Mouse (Mus musculus): ENCODE results near the gene Otp.

Gene Otp

DNA sequence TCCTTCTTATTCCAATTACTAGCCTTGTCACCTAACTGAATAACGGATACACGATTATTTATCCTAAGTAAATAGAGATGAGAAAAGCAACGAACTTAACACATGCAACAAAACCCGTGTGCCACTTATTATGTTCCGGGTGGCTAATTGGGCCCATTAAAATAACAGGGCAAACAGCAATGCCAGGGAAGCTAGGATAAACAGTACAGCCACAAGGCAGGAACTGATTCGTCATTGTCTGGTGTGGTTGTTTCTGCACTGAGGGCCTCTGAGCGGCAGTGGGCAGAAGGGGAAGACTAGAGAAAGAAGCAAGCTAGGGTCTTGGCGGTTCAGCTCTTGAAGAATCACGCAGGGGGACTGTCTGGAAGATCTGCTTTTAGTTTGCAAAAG, 5.3 kb upstream of the Otp start:
- ChIA-PET POLR2A (interaction anchor here in 1 of 4 experiments (1.3 to 1.5 kb wide), 4 partner anchors 11 to 26 kb away, joined by 3 to 4 read pairs (median 4); no protein-coding TSS in a partner anchor), CTCF (interaction anchor here in 2 of 4 experiments (0.7 to 0.9 kb wide), 3 partner anchors 11 to 156 kb away, joined by 3 read pairs; no protein-coding TSS in a partner anchor)

DNA sequence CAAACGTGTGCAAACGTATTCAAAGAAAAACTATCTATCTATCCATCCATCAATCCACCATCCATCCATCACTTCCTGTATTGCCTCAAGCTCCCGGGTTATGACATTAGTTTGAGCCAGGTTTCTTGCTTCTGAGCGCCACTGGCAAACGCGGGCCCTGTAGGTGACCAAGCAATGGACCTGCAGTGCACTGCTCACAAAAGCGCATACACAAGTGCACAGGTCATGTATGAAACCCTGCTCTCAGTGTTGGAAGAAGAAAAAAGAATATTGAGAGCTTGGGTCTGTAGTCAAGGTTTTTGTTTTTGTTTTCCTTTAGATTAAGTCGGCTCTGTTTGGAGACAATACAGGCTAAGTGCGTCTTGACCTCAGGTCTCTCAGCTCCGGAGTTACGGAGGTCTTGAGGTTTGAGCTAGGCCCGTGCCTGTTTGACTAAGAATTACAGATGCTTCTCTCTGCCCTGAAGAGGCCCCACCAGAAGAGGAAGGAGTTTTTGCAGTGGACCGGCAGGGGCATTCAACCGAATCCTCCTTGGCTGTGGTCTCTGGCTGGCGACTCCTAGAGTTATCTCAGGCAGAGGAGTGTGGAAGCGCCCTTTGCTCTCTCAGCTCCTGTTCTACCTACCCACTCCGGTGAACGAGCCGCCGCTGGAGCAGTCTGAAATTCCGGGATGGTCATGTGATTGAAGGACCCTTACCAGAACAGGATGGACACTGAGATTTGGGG, 4.8 kb upstream of the Otp start:
- ChIA-PET CTCF (interaction anchor here in 2 of 4 experiments (0.6 to 0.9 kb wide), 4 partner anchors 11 to 156 kb away, joined by 3 read pairs; no protein-coding TSS in a partner anchor), POLR2A (interaction anchor here in 3 of 4 experiments (1.3 to 1.5 kb wide), 6 partner anchors 11 to 27 kb away, joined by 3 to 5 read pairs (median 4); no protein-coding TSS in a partner anchor)

DNA sequence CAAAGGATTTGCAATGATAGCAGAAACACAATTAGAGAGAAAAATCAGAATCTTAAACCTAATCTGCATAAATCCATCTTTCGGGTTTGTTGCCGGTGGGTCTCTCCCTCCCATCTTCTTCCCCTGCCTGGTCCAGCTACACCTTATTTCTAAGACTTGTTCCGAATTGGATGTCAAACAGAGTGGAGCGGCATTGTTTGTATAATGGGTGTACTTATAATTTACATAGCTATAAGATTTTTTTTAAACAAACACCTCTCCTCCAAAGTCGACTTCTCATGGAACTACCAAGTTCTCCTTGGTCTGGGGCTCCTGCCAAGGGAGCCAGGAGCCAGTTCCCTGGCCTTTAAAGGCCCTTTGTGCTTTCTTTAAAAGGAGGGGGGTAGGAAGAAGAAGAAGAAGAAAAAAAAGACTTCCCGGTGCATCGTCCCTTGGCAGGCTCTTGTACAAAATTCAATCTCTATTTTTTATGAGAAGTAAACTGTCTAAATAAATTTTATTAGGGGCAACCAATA, 3.5 kb upstream of the Otp start:
- POLR2A ChIA-PET: interaction anchor here in 3 of 4 experiments (1.3 to 1.8 kb wide), 4 partner anchors 9 to 14 kb away, joined by 3 to 5 read pairs (median 4); no protein-coding TSS in a partner anchor
- CTCF ChIA-PET: no interaction called here

DNA sequence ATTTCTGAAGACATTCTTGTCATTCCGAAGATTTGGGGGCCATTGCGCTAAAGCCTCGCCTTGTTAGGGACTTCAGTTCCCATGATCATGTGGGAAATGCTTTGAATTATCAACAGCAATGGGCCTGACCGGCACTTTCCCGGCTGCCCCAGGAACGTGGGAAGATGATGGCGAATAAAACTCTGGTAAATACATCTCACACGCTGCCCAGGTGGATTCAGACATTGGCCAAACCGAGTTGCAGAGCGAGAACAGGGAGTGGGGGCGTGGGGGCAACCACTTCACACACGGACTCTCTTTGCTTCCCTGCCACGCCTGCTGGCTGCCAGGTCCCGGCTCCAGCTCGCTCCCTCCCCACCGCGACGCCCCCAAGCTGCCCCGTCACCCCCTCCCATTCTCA, 3.0 kb upstream of the Otp start:
- ChIA-PET POLR2A (interaction anchor here in 1 of 4 experiments (1.3 to 1.8 kb wide), 3 partner anchors 8 to 16 kb away, joined by 3 to 5 read pairs (median 3); no protein-coding TSS in a partner anchor), CTCF (no interaction called here)

DNA sequence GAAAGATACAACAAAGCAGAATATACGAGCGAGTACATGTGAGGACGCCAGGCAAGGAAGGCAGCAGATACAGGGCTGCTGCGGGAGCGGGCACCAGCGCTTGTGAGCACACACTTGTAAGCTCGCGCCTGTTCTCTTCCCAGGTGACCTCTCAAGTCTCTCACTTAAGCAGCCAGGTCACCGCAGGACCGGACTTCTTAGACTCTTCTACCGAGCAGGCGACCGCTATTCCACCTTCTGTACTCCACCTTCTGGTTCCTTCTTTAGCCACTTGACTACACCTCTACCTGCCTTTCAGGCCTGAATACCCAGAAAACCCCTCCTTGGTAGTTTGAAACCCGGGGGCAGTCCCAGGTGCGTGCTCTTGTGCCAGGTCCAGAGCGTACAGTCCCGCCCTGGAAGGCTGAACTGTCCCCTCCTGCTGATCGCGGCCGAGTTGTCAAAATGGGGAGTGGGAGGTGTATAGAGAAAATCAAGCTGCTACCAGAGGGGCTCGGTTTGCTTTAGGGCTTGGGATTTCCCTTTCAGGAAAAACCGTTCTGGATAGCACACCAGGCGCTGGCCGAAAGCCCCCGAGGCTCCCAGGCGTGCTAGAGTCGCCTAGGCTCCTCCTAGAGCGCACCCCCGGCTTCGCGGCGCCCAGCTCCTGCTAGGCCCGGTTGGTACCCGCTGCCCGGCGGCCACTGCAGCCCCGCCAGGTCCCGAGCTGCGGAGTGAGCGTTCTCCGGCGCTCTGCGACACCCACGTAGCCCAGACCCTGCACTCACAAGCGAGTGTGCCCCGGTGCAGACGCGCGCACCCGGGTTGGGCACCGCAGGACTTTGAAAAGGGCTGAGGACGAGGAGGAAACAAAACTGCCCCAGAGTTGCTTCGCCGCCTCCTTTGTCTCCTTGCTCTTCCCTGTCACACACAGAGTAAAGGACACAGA, 2.0 kb upstream of the Otp start:
- CTCF ChIA-PET: no interaction called here
- POLR2A ChIA-PET: interaction anchor here in 1 of 4 experiments (0.7 to 1.8 kb wide), 4 partner anchors 7 to 68 kb away, joined by 3 to 5 read pairs (median 4); no protein-coding TSS in a partner anchor

DNA sequence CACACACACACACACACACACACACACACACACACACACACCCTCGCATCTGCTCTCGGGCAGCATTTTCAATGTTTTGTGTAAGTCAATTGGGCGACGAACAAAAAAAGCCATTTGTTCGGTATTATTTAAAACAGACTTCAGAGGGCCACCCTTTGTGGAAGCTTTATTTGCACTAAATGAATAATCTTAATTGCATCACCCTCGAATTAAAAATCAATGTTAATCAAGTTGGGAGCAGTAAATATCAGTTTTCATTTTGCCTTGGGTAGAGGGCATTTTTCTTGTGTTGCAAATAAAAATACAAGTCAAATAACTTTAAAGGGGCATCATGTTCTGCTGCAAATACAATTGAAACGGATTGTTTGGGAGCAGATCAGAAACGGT, 1.4 kb upstream of the Otp start:
- CTCF ChIA-PET: no interaction called here
- POLR2A ChIA-PET: interaction anchor here in 3 of 4 experiments (0.7 to 2.3 kb wide), 5 partner anchors 8 to 257 kb away, joined by 3 to 7 read pairs (median 4); no protein-coding TSS in a partner anchor

DNA sequence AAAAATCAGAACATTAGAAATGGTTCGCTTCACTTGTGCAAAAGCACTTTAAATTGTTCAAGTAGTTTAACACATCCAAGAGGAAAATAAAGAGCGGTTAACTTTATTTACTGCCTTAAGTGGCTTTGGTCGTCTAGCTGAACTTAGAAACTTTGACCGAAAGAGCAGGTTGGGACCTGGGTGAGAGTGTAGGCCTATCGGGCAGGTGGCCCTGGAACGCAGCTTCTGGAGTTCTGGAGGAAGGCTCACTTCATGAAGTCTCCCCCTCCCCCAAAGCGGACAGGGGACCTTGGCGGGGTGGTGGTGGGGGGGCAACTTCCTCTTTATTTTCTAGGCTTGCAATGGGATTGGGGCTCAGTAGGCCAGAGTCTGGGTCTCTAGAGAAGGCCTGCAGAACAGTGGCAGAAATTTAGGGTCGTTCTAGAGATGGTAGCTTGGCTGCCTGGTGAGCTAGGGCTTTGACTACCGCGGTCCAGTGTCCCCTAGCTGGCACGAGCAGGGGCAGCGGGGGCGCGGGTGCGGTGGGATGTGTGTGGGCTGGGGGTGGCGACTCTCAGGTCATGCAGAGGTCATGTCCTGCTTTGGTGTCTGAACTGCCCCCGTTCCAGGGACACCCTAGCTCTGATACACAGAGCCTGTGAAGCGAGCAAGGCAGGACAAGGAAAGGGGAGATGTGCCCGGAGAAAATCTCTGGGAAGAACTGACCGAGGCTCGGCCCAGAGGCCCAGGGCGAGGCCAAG, 576 bp upstream of the Otp start:
- CTCF ChIA-PET: interaction anchor here in 1 of 4 experiments (1.4 kb wide), 1 partner anchor 315 kb away, joined by 3 read pairs; no protein-coding TSS in a partner anchor
- POLR2A ChIA-PET: interaction anchor here (0.6 to 2.3 kb wide), 13 partner anchors 8 to 258 kb away, joined by 3 to 7 read pairs (median 3); no protein-coding TSS in a partner anchor

DNA sequence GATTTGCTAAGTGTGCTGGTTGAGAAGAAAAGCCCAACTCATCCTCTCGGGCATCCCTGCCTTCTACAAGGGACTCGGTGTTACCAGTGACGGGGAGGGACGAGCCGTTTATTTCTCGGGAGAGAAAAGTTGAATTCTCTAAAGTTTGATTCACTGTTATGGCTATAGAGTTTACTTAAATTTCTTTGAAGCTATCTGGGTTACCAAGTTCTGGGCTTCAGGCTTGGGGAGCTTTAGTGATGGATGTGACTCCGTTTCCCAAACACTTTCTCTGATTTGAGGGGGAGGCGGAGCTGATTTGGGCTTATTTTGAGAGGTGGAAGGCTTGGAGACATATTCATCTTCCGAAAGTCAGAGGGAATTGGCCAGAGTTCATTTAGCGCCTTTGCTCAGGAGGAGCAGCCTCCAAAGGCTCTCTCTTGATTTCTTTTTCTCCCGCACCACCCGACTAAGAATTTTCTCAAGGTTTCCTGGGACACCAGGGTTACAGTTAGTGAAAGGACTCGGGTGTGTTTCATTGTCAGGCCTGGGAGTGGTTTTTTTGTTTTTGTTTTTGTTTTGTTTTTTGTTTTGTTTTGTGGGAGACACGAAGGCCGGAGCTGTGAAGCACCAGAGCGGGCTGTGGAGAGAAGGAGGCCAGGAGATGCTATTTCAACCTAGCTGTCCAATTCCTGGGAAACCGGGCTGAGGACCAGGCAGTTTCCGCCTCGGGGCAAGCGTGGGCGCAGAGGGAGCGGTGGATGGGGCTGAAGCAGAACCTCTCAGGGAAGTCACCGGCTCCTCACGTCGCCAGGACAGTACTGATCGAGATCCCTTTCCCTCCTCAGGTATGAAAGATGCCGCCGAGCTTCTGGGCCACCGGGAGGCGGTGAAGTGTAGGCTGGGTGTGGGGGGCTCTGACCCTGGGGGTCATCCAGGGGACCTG, 1.1 kb downstream of the Otp start:
- ChIA-PET CTCF (interaction anchor here in 1 of 4 experiments (0.6 kb wide), 2 partner anchors 176 to 346 kb away, joined by 3 to 5 read pairs; no protein-coding TSS in a partner anchor), POLR2A (interaction anchor here in 3 of 4 experiments (1.1 to 2.3 kb wide), 4 partner anchors 7 to 19 kb away, joined by 3 to 7 read pairs (median 4); no protein-coding TSS in a partner anchor)

DNA sequence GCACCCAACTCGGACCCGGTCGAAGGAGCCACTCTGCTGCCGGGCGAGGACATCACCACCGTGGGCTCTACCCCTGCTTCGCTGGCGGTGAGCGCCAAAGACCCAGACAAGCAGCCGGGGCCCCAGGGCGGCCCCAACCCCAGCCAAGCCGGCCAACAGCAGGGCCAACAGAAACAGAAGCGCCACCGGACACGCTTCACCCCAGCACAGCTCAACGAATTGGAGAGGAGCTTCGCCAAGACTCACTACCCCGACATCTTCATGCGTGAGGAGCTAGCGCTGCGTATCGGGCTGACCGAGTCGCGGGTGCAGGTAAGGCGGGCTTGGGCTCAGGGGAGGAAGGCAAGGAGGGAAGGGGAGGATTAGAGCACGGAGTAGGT, 1.8 kb downstream of the Otp start:
- CTCF ChIA-PET: interaction anchor here in 2 of 4 experiments (0.5 to 0.6 kb wide), 3 partner anchors 177 to 498 kb away, joined by 3 to 5 read pairs (median 3); partner anchors contain the start of gene Aggf1 (in 1 of the 2)
- POLR2A ChIA-PET: interaction anchor here in 2 of 4 experiments (1.1 to 1.5 kb wide), 3 partner anchors 9 to 19 kb away, joined by 3 to 4 read pairs (median 4); no protein-coding TSS in a partner anchor

DNA sequence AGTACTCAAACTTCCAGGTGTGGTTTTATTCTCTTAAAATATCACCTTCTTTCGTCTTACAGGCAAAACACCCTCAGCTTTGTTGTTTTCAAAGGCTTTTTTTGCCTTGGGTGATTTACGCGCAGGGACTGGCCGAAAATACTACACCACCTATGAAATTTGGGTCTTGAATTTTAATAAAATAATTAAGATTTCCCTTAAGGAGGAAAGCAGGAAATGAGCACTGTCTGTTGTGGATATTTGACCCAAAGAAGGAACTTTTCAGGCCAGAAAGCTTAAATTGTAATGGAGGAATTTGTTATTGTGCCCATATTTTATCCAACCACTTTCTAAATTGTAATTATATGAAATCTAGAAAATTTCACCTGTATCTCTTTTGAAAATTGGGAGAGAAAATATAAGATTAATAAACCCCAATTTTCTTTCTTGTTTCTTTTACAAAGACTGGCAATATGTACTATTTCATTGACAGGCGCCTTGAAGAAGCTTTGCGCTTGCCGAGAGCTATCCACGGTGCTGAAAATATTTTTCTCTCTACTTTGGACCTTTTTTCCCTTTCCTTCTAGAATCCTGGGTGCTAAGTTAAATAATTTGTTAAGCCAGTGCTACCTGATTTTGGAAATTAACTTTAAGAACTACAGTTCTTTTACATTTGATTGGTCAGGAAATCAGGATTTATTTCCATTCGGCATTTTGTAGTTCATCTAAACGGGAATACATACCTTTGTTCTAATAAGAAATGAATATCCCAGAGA, 2.8 kb downstream of the Otp start:
- CTCF ChIA-PET: interaction anchor here in 2 of 4 experiments (0.5 to 0.7 kb wide), 2 partner anchors 10 to 497 kb away, joined by 3 read pairs; partner anchors contain the start of gene Aggf1 (in 1 of the 2)
- POLR2A ChIA-PET: interaction anchor here in 2 of 4 experiments (0.6 to 1.1 kb wide), 4 partner anchors 10 to 1167 kb away, joined by 3 to 4 read pairs (median 4); no protein-coding TSS in a partner anchor

DNA sequence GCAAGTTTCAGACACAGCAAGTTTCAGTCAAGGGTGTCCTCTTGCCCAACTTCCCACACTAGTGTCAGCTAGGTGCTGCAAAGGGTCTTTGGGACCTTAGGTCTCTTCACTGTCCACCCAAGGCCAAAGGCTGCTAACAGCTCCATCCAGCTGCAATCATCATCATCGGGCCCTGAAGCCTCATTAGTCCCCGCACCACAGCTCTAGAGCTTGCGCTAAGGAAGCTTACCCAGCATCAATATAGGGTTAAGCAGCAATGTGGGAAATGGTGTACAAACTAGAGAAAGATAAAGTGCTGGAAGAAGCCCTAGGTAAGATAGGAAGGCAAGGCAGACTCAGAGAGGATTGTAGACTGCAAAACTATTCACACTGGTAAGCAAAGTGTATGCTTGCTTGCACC, 5.8 kb downstream of the Otp start:
- POLR2A ChIA-PET: interaction anchor here in 1 of 4 experiments (0.6 to 1.7 kb wide), 2 partner anchors 9 to 520 kb away, joined by 5 to 6 read pairs; no protein-coding TSS in a partner anchor
- CTCF ChIA-PET: interaction anchor here in 2 of 4 experiments (0.6 to 1.1 kb wide), 2 partner anchors 11 to 12 kb away, joined by 3 read pairs; no protein-coding TSS in a partner anchor

DNA sequence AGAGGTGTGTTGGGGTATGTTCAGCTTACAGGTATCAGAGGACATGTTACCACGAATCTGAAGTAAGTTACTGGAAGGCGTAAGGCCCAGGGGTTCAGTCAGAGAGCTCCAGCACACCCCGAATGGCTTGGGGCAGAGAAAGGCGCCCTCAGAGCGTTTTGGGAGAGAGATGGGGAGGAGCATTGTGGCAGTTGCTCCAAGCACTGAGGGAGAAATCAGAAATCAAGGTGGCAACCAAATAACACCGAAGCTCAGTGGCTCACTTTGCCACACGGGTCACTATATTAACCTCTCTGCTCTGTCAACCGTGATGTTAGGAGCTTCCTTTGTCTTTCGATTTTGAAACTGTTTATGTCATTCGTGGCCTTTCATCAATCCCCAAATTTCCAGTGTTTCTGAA, 6.8 kb downstream of the Otp start:
- CTCF ChIA-PET: interaction anchor here in 2 of 4 experiments (1.1 to 1.2 kb wide), 2 partner anchors 12 to 14 kb away, joined by 3 read pairs; no protein-coding TSS in a partner anchor
- POLR2A ChIA-PET: interaction anchor here in 1 of 4 experiments (0.6 to 1.4 kb wide), 3 partner anchors 44 to 727 kb away, joined by 3 to 5 read pairs (median 4); no protein-coding TSS in a partner anchor

DNA sequence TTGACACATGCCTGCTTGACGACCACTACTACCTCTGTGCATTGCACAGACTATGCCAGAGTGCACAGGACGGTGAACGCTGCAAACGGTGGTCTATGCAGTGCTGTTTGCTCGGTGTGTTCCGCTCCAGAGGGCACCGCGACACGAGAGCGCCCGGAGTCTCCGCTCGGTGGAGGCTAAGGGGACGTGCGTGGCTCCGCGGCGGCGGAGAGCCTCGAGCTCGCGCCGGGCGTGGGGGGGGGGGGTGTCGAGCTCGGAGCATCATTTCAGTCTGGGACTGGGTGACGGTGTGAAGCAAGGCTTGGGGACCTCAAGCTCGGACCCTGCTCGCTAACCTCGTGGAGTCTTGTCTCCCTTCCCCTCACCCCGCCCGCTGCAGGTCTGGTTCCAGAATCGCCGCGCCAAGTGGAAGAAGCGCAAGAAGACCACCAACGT, 7.3 kb downstream of the Otp start:
- CTCF ChIA-PET: interaction anchor here in 2 of 4 experiments (0.7 to 1.2 kb wide), 2 partner anchors 14 kb away, joined by 3 read pairs; no protein-coding TSS in a partner anchor
- POLR2A ChIA-PET: interaction anchor here in 2 of 4 experiments (0.7 to 2.0 kb wide), 3 partner anchors 7 to 45 kb away, joined by 4 to 7 read pairs (median 5); partner anchors contain the start of gene Otp (in 1 of the 2)

DNA sequence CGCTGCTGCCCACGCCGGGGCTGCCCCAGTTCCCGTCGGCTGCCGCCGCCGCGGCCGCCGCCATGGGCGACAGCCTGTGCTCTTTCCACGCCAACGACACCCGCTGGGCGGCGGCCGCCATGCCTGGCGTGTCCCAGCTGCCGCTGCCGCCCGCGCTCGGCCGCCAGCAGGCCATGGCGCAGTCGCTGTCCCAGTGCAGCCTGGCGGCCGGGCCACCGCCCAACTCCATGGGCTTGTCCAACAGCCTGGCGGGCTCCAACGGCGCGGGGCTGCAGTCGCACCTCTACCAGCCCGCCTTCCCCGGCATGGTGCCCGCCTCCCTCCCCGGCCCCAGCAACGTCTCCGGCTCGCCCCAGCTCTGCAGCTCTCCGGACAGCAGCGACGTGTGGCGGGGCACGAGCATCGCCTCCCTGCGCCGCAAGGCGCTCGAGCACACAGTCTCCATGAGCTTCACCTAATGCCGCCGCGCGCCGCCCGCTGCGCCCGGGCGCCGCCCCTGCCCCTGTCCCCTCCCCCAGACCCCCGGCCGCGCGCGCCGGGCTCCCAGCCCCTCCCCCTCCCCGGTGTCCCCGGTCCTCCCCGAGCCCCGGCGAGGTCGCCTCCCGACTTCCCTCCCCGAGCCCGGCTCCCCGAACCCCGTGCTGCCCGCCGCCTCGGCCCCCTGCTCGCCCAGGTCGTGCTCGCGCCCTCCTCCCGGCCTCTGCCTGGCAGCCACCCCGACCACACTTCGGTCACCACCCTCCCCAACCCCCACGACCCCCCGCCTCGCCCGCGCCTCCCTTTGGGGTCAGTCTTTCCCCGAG, 8.0 kb downstream of the Otp start:
- CTCF ChIA-PET: interaction anchor here in 2 of 4 experiments (0.7 to 1.2 kb wide), 2 partner anchors 15 kb away, joined by 3 read pairs; no protein-coding TSS in a partner anchor
- POLR2A ChIA-PET: interaction anchor here in 2 of 4 experiments (0.7 to 2.0 kb wide), 3 partner anchors 8 to 45 kb away, joined by 4 to 7 read pairs (median 5); partner anchors contain the start of gene Otp (in 1 of the 2)
